Mouse (Mus musculus) G1E (cell line): ENCODE results near the gene Pias1. TPM values are rescaled to one million over a fixed set of nuclear protein-coding genes. Genes with fewer than 3 reads are reported as not detected.

Experiments used
- ATAC-seq: 2 replicates; pipeline ENCODE4 v1.8.0; 2016; ENCODE audit warnings: mild to moderate bottlenecking; ENCODE audit not compliant: insufficient number of reproducible peaks, poor library complexity, low FRiP score, severe bottlenecking; ENCODE audit errors: extremely low read depth
- DNase-seq: peaks from one replicate; pipeline ENCODE4 v3.0.0; 2012; ENCODE audit warnings: low spot score
- H3K27me3 ChIP-seq: 2 replicates; pipeline ENCODE4 v1.6.1; 2012; ENCODE audit warnings: mild to moderate bottlenecking, low read length, inconsistent platforms; ENCODE audit not compliant: insufficient read depth
- H3K36me3 ChIP-seq: replicated peaks from 2 replicates; pipeline ENCODE3; 2012; ENCODE audit warnings: mild to moderate bottlenecking, inconsistent platforms
- H3K4me1 ChIP-seq: 2 replicates; pipeline ENCODE4 v1.6.1; 2012; ENCODE audit warnings: low read depth, low read length, inconsistent platforms, mixed read lengths; ENCODE audit not compliant: insufficient read depth
- H3K4me3 ChIP-seq: 2 replicates; pipeline ENCODE4 v1.5.1; 2012; ENCODE audit warnings: low read depth, mild to moderate bottlenecking, inconsistent platforms, low read length, moderate library complexity, mixed read lengths
- H3K9me3 ChIP-seq: replicated peaks from 2 replicates; pipeline ENCODE4 v1.6.1; 2012; ENCODE audit warnings: inconsistent platforms
- CTCF ChIP-seq: IDR thresholded peaks from 2 replicates; pipeline ENCODE4 v1.5.1; 2012; ENCODE audit warnings: low read depth, low read length, inconsistent platforms, mixed read lengths
- GATA1 ChIP-seq: IDR thresholded peaks from 2 replicates; pipeline ENCODE4 v1.6.1; 2012; ENCODE audit warnings: borderline replicate concordance, low read length, inconsistent platforms, mixed read lengths
- GATA2 ChIP-seq: IDR thresholded peaks from 2 replicates; pipeline ENCODE4 v1.6.1; 2012; ENCODE audit warnings: low read depth, low read length, inconsistent platforms, borderline replicate concordance
- POLR2AphosphoS5 ChIP-seq: IDR thresholded peaks from 2 replicates; pipeline ENCODE4 v1.6.1; 2012; ENCODE audit warnings: low read depth, low read length, inconsistent platforms; ENCODE audit not compliant: insufficient replicate concordance
- TAL1 ChIP-seq: conservative IDR thresholded peaks from 2 replicates; pipeline ENCODE4 v1.6.1; 2012; ENCODE audit warnings: low read depth, low read length, inconsistent platforms, mixed read lengths
- polyA plus RNA-seq: library from polyadenylated mRNA; stranded (reverse); fragments of >175 nt; gene quantifications from 2 replicates; pipeline ENCODE4 v1.2.3, GENCODE M21; 2012
- total RNA-seq, 2 experiments: library from RNA; stranded (forward) in 1 of 2; stranded (reverse) in 1 of 2; fragments of 200-1000 nt in 1 of 2; fragments of >200 nt in 1 of 2; fragmentation: Nextera tagmentation in 1 of 2; gene quantifications; 2 replicates each; pipeline ENCODE4 v1.2.3; 2014 to 2017

Pias1 gene
- total RNA-seq (2014; fragmentation: Nextera tagmentation) (125 and 136 TPM in 2 replicates), total RNA-seq (2017) (45.8 and 51.6 TPM in 2 replicates), polyA plus RNA-seq (1.2 and 1.5 TPM in 2 replicates)

DNA sequence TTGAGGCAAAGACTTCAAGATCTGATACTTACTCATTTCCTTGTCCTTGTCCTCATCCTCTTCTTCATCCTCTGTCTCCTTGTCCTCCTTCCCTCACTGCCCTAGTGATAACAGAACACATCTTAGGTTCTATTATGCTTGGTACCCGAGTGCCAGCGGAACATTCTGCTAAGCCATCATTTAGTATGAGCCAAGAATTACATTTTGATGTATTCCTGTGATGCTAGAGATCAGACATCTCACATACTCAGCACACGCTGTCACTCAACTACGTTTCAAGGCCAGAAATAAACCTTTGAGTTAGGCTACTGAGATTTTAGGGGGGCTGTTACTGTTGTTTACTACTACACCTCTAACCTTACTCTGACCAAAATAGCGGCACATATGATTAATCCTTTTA is at the start of gene Pias1:
Gene Pias1, minus strand, starts transcription at position 101 of the 400 bp plus-strand sequence.
- Histone ChIP-seq H3K4me3 (no peak within 1 kb of the TSS), H3K27me3 (peaks cover 12% of the 10 kb centered on the region), H3K4me1 (peaks cover 8% of the 10 kb centered on the region; the same call in 1 of the 2 replicates), H3K36me3 (no peaks in the 10 kb centered on the region), H3K9me3 (no peaks in the 10 kb centered on the region)
- TF ChIP-seq TAL1 (no peak), GATA1 (no peak), CTCF (no peak), POLR2AphosphoS5 (no peak), GATA2 (no peak)
- DNase-seq (no peak), ATAC-seq (no peak)

DNA sequence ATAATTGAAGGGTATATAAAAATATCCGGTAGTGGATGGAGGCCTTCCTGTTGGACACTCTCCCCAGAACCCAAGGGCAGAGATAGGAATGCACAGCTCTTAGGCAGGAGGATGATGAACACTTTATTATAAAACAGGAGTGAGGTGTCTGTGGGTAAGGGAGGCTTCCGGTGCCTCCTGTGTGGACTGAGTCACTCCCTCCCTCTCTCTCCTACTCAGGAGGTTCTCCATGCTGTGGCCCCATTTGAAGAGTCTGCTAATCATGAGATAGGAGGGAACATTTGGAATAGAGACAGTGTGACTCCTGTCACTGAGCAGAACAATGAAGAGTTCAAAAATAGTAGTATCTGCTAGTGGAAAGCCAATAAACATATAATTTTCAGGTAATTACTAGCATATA is 47.7 kb upstream of the Pias1 start:
- Histone ChIP-seq H3K4me3 (no peak overlapping the region), H3K36me3 (no peaks in the 10 kb centered on the region), H3K4me1 (no peaks in the 10 kb centered on the region), H3K9me3 (no peaks in the 10 kb centered on the region), H3K27me3 (peaks cover 9% of the 10 kb centered on the region)
- TF ChIP-seq CTCF (no peak), GATA2 (no peak), GATA1 (no peak), POLR2AphosphoS5 (no peak), TAL1 (no peak)
- no peak for DNase-seq
- ATAC-seq = no peak

DNA sequence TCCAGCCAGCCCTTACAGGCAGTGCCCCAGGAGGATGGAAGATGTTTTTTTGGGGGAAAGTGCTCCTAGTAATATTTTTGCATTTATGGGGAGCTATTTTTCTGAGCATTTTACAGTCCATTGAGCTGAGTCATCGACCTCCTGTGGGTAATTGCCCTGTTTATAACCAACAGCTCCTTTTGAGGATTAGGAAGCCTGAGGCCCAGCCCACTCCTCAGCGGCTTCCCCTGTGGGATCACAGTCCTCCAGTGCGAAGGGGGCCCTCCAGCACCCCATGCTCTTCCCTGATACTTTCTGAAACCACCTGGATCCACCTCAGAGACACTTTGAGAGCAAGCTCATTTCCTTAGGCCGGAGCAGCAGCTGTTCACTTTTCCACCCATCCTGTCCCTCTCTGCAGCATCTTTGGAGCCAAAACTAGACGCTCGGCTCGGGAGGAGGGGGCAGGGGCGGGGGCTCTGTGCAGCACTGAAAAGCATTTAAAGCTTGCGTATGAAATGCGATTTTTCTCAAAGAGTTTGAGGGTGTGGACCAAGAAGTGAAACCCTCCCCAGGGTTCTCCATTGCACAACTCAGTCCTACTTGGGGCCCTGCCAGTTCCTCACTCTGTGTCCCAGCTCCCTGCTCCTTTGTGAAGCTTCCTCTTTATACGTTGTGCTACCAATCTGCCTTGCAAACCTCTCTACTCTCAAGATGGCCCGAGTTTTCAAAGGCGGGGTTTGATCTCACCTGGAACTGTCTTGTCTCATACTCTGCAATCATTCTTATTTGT is 43.5 kb upstream of the Pias1 start:
- H3K9me3 ChIP-seq = no peaks in the 10 kb centered on the region
- DNase-seq (no peak), ATAC-seq (no peak)
- H3K4me3 ChIP-seq = no peak overlapping the region
- H3K27me3 ChIP-seq = peaks cover 16% of the 10 kb centered on the region
- H3K36me3 ChIP-seq = no peaks in the 10 kb centered on the region
- TF ChIP-seq TAL1 = no peak
- no peak for TF ChIP-seq GATA2
- TF ChIP-seq POLR2AphosphoS5 = no peak
- TF ChIP-seq GATA1 = no peak
- no peak for TF ChIP-seq CTCF
- H3K4me1 ChIP-seq = no peaks in the 10 kb centered on the region

DNA sequence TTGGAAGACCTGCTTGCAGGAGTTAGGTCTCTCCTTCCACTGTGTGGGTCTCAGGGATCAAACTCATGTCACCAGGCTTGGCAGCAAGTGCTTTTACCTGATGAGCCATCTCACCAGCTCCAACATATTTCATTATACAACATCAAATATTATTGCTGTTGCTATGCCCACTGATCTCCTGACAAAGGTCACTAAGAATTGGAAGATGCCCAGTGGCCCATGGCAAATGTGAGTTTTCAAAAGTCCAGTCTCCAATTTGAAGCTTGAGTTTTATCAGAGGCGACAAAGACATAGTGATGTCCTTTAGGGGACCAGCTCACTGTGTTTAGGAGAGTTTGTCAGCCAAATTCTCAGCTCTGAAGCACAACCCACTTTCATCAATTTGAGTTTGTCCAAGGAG is 34.8 kb upstream of the Pias1 start:
- DNase-seq (no peak), ATAC-seq (no peak)
- Histone ChIP-seq H3K9me3 (no peaks in the 10 kb centered on the region; the same call in 1 of the 2 replicates), H3K36me3 (no peaks in the 10 kb centered on the region), H3K27me3 (peaks cover 8% of the 10 kb centered on the region), H3K4me3 (no peak overlapping the region), H3K4me1 (no peaks in the 10 kb centered on the region)
- TF ChIP-seq GATA2 = no peak
- no peak for TF ChIP-seq TAL1
- no peak for TF ChIP-seq POLR2AphosphoS5
- TF ChIP-seq CTCF = no peak
- TF ChIP-seq GATA1 = no peak

DNA sequence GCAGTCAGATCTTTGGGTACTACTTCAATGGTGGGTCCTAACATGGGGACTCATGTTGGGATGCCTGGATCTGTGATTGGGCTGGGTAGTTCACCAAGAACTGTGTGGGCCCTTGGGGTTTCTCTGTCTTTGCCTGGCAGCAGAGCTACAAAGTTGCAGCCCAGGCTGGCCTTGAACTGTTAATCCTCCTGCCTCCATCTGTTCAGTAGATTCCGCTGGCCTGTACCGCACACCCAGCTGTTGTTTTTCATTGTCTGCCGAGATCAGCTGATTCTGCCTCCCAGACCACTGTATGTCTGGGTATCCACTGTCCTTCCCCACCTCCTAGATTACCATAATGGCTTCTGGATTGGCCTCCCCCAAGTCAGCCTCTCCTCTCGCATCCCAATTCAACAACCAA is 19.6 kb upstream of the Pias1 start:
- TF ChIP-seq TAL1 = no peak
- no peak for TF ChIP-seq GATA2
- TF ChIP-seq CTCF = no peak
- TF ChIP-seq POLR2AphosphoS5 = no peak
- no peak for TF ChIP-seq GATA1
- Histone ChIP-seq H3K36me3 (no peaks in the 10 kb centered on the region), H3K27me3 (peaks cover 12% of the 10 kb centered on the region), H3K4me3 (no peak overlapping the region), H3K9me3 (no peaks in the 10 kb centered on the region), H3K4me1 (no peaks in the 10 kb centered on the region)
- ATAC-seq (no peak), DNase-seq (no peak)

DNA sequence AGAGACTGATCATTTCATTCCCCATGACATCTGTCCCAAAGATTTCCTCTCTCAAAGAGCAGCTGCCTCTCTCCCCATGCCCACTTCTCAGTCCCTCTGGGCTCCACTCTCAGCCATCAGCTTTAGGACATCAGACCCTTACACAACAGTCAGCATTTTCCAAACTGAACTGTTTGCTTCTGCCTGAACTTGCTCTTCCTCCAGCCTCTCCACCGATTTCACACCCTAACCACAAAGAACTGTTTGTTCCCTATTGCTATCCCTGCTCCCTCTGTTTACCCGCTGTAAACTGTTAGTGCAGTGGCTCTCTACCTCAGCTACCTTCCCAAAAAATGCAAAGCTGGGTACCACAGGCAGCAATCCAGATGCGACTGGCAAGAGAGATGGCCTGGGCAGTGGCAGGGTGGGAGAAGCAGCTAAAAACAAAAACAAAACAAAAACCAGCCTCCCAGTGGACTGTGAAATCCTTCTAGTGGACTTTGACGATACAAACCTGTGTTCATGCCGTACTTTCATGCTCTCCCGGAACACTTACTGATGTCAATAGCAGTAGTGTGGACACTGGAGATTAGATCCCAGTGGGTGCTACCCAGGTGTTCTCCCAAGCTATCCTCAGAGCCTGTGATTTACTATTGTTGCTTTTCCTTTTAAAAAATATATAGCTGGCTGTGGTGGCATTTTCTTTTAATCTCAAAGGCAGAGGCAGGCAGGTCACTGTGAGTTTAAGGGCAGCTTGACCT is 18.5 kb upstream of the Pias1 start:
- no peak overlapping the region for H3K4me3 ChIP-seq
- TF ChIP-seq GATA1 = no peak
- TF ChIP-seq POLR2AphosphoS5 = no peak
- no peak for TF ChIP-seq GATA2
- TF ChIP-seq TAL1 = no peak
- no peak for TF ChIP-seq CTCF
- no peaks in the 10 kb centered on the region for H3K9me3 ChIP-seq
- H3K4me1 ChIP-seq = no peaks in the 10 kb centered on the region
- peaks cover 12% of the 10 kb centered on the region for H3K27me3 ChIP-seq
- DNase-seq = no peak
- ATAC-seq = no peak
- H3K36me3 ChIP-seq = no peaks in the 10 kb centered on the region
